Mouse (Mus musculus) kidney, embryonic 16.5 days (tissue): ENCODE results near the gene Ecpas. TPM values are rescaled to one million over a fixed set of nuclear protein-coding genes. Genes with fewer than 3 reads are reported as not detected.

Source experiments
- ATAC-seq: fragments of 200-750 bp; cut with Nextera tagmentation; 2 replicates; pipeline ENCODE4 v1.8.0; 2017; ENCODE audit warnings: moderate TSS enrichment; ENCODE audit not compliant: low FRiP score, low TSS enrichment
- H3K27ac ChIP-seq: fragments of 300-500 bp; sonication (generic); 2 replicates; pipeline ENCODE4 v1.5.1; 2014; ENCODE audit warnings: low read length
- H3K27me3 ChIP-seq: fragments of 300-500 bp; sonication (generic); 2 replicates; pipeline ENCODE4 v1.6.1; 2014; ENCODE audit warnings: low read length, control low read depth, mixed read lengths; ENCODE audit not compliant: insufficient read depth
- H3K36me3 ChIP-seq: fragments of 300-500 bp; sonication (generic); 2 replicates; pipeline ENCODE4 v1.6.1; 2014; ENCODE audit warnings: low read length, control low read depth, mixed read lengths; ENCODE audit not compliant: insufficient read depth
- H3K4me1 ChIP-seq: fragments of 300-500 bp; sonication (generic); 2 replicates; pipeline ENCODE4 v1.6.1; 2014; ENCODE audit warnings: low read length, control low read depth, mixed read lengths; ENCODE audit not compliant: insufficient read depth
- H3K4me2 ChIP-seq: fragments of 300-500 bp; sonication (generic); replicated peaks from 2 replicates; pipeline ENCODE4 v1.6.1; 2014; ENCODE audit warnings: low read depth, low read length
- H3K4me3 ChIP-seq: fragments of 300-500 bp; sonication (generic); 2 replicates; pipeline ENCODE4 v1.5.1; 2014; ENCODE audit warnings: mild to moderate bottlenecking, low read length
- H3K9ac ChIP-seq: fragments of 300-500 bp; sonication (generic); replicated peaks from 2 replicates; pipeline ENCODE4 v1.6.1; 2014; ENCODE audit warnings: low read length
- H3K9me3 ChIP-seq: fragments of 300-500 bp; sonication (generic); 2 replicates; pipeline ENCODE4 v1.6.1; 2016; ENCODE audit warnings: low read length, control low read depth
- WGBS: fragments of 180-500 bp; shearing (Covaris S2); extraction: QIAGEN DNeasy Blood & Tissue Kit; methylation state at CpG from one replicate; pipeline ENCODE4 v1.1.7; 2014; 5-methylcytosine and 5-hydroxymethylcytosine counted together
- polyA plus RNA-seq: library from polyadenylated mRNA; unstranded; fragments of >200 nt; fragmentation: Nextera tagmentation; extraction: Ambion mirVana; gene quantifications from 2 replicates; pipeline ENCODE4 v1.2.1, GENCODE M21; 2015

The Ecpas gene
- polyA plus RNA-seq, 1 experiment from 2014 or later, result 29.9 TPM

GRCm38 (mm10) chr4:58887626-58888025, 24.9 kb downstream of the Ecpas start:
- Histone ChIP-seq H3K4me1 (peaks cover 5% of the 10 kb centered on the region; the same call in 1 of the 2 replicates), H3K27ac (no peak overlapping the region), H3K9ac (no peak overlapping the region), H3K27me3 (no peaks in the 10 kb centered on the region), H3K4me2 (no peak overlapping the region), H3K36me3 (no peaks in the 10 kb centered on the region), H3K4me3 (no peak overlapping the region), H3K9me3 (no peaks in the 10 kb centered on the region)
- WGBS, result 92% methylated on average over 3 of the region's 3 CpGs
- ATAC-seq, result no peak

- ATAC-seq, result no peak
- 85% methylated on average over 3 of the region's 3 CpGs for whole genome bisulfite sequencing
- Histone ChIP-seq H3K9me3 (no peaks in the 10 kb centered on the region), H3K9ac (no peak overlapping the region), H3K4me3 (no peak overlapping the region), H3K36me3 (no peaks in the 10 kb centered on the region), H3K27ac (no peak overlapping the region), H3K27me3 (no peaks in the 10 kb centered on the region), H3K4me2 (no peak overlapping the region), H3K4me1 (peaks cover 5% of the 10 kb centered on the region; the same call in 1 of the 2 replicates)
Observed at GRCm38 (mm10) chr4:58886778-58887177, 25.8 kb downstream of the Ecpas start.

- WGBS, result 53% methylated on average over 5 of the region's 5 CpGs
- Histone ChIP-seq H3K9ac (no peak overlapping the region), H3K27me3 (no peaks in the 10 kb centered on the region), H3K36me3 (no peaks in the 10 kb centered on the region), H3K4me1 (peaks cover 5% of the 10 kb centered on the region; the same call in 1 of the 2 replicates), H3K9me3 (no peaks in the 10 kb centered on the region), H3K27ac (no peak overlapping the region), H3K4me2 (no peak overlapping the region), H3K4me3 (no peak overlapping the region)
- ATAC-seq, result no peak
Observed at GRCm38 (mm10) chr4:58885341-58885740, 27.2 kb downstream of the Ecpas start.

GRCm38 (mm10) chr4:58883841-58884240, 28.7 kb downstream of the Ecpas start:
- 43% methylated on average over 2 of the region's 2 CpGs for WGBS
- no peak for ATAC-seq
- Histone ChIP-seq H3K36me3 (no peaks in the 10 kb centered on the region), H3K4me1 (peaks cover 5% of the 10 kb centered on the region; the same call in 1 of the 2 replicates), H3K9ac (no peak overlapping the region), H3K27ac (no peak overlapping the region), H3K4me2 (no peak overlapping the region), H3K27me3 (no peaks in the 10 kb centered on the region), H3K4me3 (no peak overlapping the region), H3K9me3 (no peaks in the 10 kb centered on the region)

- ATAC-seq, result no peak
- Histone ChIP-seq H3K4me1 (no peaks in the 10 kb centered on the region), H3K27ac (no peak overlapping the region), H3K4me2 (no peak overlapping the region), H3K9me3 (no peaks in the 10 kb centered on the region), H3K9ac (no peak overlapping the region), H3K4me3 (no peak overlapping the region), H3K36me3 (peaks cover 4% of the 10 kb centered on the region), H3K27me3 (no peaks in the 10 kb centered on the region)
- 93% methylated on average over 4 of the region's 4 CpGs for WGBS
Observed at GRCm38 (mm10) chr4:58874373-58874772, 38.2 kb downstream of the Ecpas start.

- no peaks in the 10 kb centered on the region for H3K4me1 ChIP-seq
- 75% methylated on average over 6 of the region's 6 CpGs for WGBS
Observed at GRCm38 (mm10) chr4:58867242-58867641, 45.3 kb downstream of the Ecpas start.

GRCm38 (mm10) chr4:58832908-58833307, 79.6 kb downstream of the Ecpas start:
- WGBS, result 85% methylated on average over 3 of the region's 3 CpGs
- no peak overlapping the region for H3K9ac ChIP-seq
- no peaks in the 10 kb centered on the region for H3K4me1 ChIP-seq
- no peak overlapping the region for H3K4me3 ChIP-seq
- H3K36me3 ChIP-seq, result peaks cover 24% of the 10 kb centered on the region
- no peaks in the 10 kb centered on the region for H3K27me3 ChIP-seq
- H3K9me3 ChIP-seq, result no peaks in the 10 kb centered on the region
- no peak for ATAC-seq
- no peak overlapping the region for H3K27ac ChIP-seq
- H3K4me2 ChIP-seq, result no peak overlapping the region

More at GRCm38 (mm10) chr4:58867242-58867641, 45.3 kb downstream of the Ecpas start:
- H3K27ac ChIP-seq, result no peak overlapping the region
- peaks cover 6% of the 10 kb centered on the region; the same call in 1 of the 2 replicates for H3K36me3 ChIP-seq
- no peak for ATAC-seq
- H3K9me3 ChIP-seq, result no peaks in the 10 kb centered on the region
- no peak overlapping the region for H3K4me3 ChIP-seq
- no peak overlapping the region for H3K4me2 ChIP-seq
- no peaks in the 10 kb centered on the region for H3K27me3 ChIP-seq
- no peak overlapping the region for H3K9ac ChIP-seq

- ATAC-seq, result no peak
- H3K27ac ChIP-seq, result no peak overlapping the region
- H3K4me2 ChIP-seq, result no peak overlapping the region
- H3K9me3 ChIP-seq, result no peaks in the 10 kb centered on the region
- H3K27me3 ChIP-seq, result no peaks in the 10 kb centered on the region
- no peak overlapping the region for H3K9ac ChIP-seq
- H3K4me3 ChIP-seq, result no peak overlapping the region
- no peaks in the 10 kb centered on the region for H3K4me1 ChIP-seq
- WGBS, result 88% methylated on average over 4 of the region's 4 CpGs
- H3K36me3 ChIP-seq, result peaks cover 43% of the 10 kb centered on the region
Observed at GRCm38 (mm10) chr4:58825921-58826320, 86.6 kb downstream of the Ecpas start.

GRCm38 (mm10) chr4:58787616-58788015, 124.9 kb downstream of the Ecpas start, which contains the start of gene Olfr267:
Gene Olfr267 (minus strand): TSS chr4:58787716.
- Histone ChIP-seq H3K4me3 (no peak within 1 kb of the TSS), H3K9me3 (no peaks in the 10 kb centered on the region), H3K27ac (no peak within 1 kb of the TSS), H3K36me3 (no peaks in the 10 kb centered on the region), H3K9ac (no peak within 1 kb of the TSS), H3K4me1 (no peaks in the 10 kb centered on the region), H3K27me3 (no peaks in the 10 kb centered on the region), H3K4me2 (no peak within 1 kb of the TSS)
- ATAC-seq, result no peak

GRCm38 (mm10) chr4:58786659-58787058, 125.9 kb downstream of the Ecpas start:
- 68% methylated on average over 3 of the region's 3 CpGs for WGBS
- no peaks in the 10 kb centered on the region for H3K27me3 ChIP-seq
- H3K36me3 ChIP-seq, result no peaks in the 10 kb centered on the region
- no peak overlapping the region for H3K4me3 ChIP-seq
- H3K4me1 ChIP-seq, result no peaks in the 10 kb centered on the region
- no peak for ATAC-seq
- H3K4me2 ChIP-seq, result no peak overlapping the region
- H3K27ac ChIP-seq, result no peak overlapping the region
- no peaks in the 10 kb centered on the region for H3K9me3 ChIP-seq
- H3K9ac ChIP-seq, result no peak overlapping the region
